Mouse (Mus musculus) cerebellum, adult (tissue): ENCODE measurements at regions not wholly inside any gene's neighbourhood (a gene's known extent, or its start where the extent isn't known, plus 50 kb on each side); places are given as distances from the start of the nearest gene placed in this dataset.
"Not testable (repeated sequence)": the region's sequence is repeated elsewhere in the genome, so short reads cannot be mapped to it uniquely, and the experiment has no call there.

Experiments
- ATAC-seq: cut with Nextera tagmentation; 2 replicates; pipeline ENCODE4 v1.9.2; 2017; ENCODE audit warnings: mild to moderate bottlenecking, moderate library complexity, mixed read lengths; ENCODE audit not compliant: insufficient number of reproducible peaks, low FRiP score, low TSS enrichment

DNA sequence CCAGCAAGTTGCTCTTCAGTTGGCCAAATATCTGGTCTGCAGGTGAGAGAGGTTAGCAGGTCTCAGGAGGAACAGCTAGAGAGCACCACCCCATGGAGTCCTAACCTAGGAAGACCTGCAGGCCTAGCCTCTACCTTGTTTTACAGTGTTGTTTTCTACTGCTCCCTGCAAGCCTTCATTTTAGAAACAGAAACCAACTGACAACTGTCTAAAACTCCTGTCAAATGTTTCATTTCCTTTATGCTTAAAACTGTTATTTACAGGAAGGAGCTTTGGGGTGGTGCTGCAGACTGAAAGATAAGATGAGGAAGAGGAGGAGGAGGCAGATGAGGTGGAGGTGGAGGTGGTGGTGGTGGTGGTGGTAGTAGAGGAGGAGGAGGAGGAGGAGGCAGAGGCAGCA is 96.6 kb upstream of the Selenop start:
- no peak for ATAC-seq

DNA sequence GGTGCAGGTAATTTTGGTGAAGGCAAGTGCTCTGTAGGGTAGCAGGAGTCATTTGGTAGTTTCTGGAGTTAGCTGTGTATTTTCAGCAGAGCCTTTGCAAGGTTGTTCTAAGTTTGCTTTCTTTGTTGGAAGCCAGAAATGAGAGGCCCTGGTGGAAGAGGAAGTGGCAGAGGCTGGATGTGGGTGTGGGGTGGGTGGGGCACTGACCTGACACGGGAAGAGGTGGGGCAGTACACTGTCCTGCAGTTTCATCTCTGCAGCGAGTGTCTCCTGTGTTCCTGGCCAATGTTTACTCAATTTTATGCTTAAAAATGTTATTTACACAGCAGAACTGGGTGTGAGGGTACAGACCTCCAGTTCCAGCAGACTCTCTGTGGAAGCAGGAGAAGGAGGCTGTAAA is 94.3 kb upstream of the Selenop start:
- ATAC-seq, result no peak

DNA sequence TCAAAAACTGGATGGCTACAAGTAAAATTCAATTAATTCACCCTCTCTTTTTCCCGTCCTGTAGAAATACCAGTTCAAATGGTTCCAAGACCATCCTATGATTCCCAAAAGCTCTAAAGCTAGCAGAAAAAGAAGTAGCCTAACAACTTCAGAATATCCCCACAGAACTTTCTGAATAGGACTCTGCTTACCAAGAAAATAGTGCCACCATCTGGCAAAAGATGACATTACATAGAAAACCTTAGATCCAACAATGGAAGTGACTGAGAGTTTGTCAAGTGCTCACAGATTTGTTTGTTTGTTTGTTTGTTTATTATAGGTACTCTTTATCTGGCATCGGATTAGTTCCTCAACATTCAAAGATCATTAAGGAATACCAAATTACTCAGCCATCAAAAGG is 93.5 kb upstream of the Selenop start:
- no peak for ATAC-seq

DNA sequence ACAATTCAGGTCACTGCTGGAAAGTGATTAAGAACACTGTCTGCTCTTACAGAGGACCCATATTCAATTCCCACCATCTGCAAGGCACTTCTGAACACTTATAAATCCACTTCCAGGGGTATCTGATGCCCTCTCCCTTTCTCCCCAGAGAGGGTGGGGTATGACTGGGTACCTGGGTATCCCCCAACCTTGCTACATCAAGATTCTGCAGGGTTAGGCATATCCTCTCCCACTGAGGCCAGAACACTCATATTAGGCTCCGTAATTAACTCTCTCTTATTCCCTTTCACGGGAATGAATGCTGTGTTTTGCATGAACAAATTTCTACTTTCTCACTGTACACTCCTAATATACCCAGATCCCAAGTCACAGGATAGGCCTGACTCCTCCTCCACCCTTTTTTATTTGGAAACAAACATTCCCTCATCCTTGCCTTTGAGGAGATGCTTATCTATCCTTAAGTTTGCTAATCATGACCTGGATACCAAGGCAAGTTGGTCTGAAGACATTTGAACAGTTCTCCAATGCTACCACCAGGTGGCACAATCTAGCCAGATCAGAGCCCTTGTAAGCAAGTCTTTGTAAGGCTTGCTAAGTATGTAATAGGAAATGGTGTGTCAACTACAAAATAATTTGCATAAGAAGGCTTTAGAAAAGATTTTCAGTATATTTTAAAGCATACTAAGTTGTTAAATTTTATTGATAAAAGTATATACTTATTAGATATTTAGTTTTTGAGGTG is 66.3 kb upstream of the Selenop start:
- ATAC-seq, result 0 out of 2 replicates have a peak, but pooled peaks have one; percentile 56

DNA sequence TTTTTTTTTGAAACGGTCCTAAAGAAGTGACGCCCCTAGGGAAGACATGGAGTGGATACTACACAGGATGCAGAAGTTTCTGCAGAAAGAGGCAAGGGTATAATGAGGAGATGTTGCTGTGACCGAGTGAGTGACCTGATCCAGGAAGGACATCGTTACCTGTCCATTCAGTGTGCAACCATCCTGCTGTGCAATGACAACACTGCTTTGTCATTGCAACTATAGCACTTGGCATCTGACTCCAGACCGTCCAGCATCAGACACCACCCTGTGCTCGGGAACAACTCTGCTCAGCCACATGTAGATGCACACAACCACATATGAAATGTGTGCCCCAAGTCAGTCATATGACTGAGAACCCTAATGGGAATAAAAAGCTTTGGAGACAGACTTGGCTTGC is 62.8 kb upstream of the Selenop start:
- no peak for ATAC-seq

DNA sequence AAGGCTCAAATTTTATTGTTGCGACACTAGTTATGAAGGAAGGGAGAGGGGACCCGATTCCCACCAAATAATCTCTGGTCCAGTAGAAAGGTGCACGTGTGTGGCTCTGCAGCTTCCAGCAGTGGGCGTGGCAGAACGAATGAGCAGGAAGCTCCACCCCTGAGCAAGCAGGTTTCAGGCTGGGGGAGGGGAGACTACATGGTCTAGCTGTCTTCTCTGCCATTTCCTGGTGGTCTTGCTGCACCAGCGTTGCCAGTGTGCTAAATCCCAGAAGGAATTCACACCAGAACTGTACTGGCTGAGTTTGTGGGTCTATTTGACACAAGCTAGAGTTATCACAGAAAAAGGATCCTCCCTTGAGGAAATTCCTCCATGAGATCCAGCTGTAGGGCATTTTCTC is 62.3 kb upstream of the Selenop start:
- ATAC-seq, result not testable (repeated sequence)

DNA sequence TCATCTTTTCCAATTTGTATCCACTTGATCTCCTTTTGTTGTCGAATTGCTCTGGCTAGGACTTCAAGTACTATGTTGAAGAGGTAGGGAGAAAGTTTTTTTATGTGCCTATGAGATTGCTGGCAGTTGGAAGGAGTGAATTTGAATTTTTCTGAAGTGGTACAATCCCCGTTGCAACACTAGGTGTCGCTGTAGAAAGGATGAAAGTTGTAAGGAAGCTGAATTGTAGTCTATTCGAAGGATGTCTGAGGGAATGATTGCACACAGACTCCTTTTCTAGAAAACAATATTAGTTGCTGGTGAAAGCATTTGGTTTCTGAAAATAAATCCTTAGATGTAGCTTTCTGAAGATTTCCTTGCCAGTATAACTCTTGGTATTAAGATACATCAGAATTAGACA is 54.6 kb upstream of the Selenop start:
- ATAC-seq, result no peak

DNA sequence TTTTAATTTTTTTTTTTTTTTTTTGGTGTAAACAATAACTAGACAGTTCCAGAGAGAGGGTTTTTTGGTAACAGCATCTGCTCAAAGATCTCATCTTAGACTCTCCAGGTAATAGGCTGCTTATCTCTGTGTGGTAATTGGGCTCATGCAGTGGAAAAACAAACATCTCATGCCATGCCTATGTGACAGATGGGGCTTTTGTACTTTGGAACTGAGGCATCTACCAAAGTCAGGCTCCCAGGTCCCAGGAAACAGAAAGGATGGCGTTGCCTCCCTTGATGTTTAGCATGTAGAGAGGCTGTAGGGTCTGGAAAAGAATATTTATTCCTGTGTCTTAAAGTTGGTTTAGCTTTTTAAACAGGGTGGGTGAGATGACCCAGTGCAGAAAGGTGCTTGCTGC is 53.1 kb upstream of the Selenop start:
- no peak for ATAC-seq
